8 mouse cellular contexts compared by ENCODE assay signal in the genomic region with DNA sequence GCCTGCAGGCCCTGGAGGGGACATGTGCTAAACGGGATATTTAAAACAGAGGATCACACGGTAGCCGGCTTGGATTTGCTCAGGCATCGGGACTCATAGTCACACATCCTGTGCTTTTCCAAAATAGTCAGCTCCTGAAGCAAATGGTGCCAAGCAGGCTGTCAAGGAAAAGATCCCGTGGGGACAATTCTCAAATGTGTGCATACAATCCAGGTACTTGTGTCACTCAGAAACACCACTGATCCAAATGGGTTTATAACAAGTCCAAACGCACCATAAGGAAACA. TPM values are rescaled to one million over a fixed set of nuclear protein-coding genes. Genes with fewer than 3 reads are reported as not detected.
A peak's percentile ranks its signal among the peaks of the same experiment; 100 is the strongest.
DNase-seq lines count a peak whose midpoint lies in the region; ATAC-seq lines count a peak whose summit lies in the region.

No protein-coding gene starts in this region.

- H3K36me3 ChIP-seq in heart, embryonic 12.5 days, result no peaks in the 10 kb centered on the region
- no peaks in the 10 kb centered on the region for H3K36me3 ChIP-seq in hindbrain, embryonic 11.5 days (ENCODE audit: control insufficient read depth, insufficient read depth, low read length)
- H3K36me3 ChIP-seq in midbrain, embryonic 11.5 days (ENCODE audit: control insufficient read depth, insufficient read depth, low read length), result no peaks in the 10 kb centered on the region

- peak overlapping the region; percentile 93 for H3K9ac ChIP-seq in heart, embryonic 12.5 days
- peak overlapping the region; percentile 99 for H3K9ac ChIP-seq in hindbrain, embryonic 11.5 days (ENCODE audit: low read depth, low read length)
- peak overlapping the region; percentile 99 for H3K9ac ChIP-seq in midbrain, embryonic 11.5 days (ENCODE audit: low read length)

- DNase-seq in heart, adult 8-10 months (ENCODE audit: low spot score), result no peak
- peak; percentile 47 for DNase-seq in MN1 (ENCODE audit: low spot score)
- no peak for DNase-seq in hindbrain, embryonic 11.5 days (ENCODE audit: low spot score)
- no peak for DNase-seq in midbrain, embryonic 11.5 days (ENCODE audit: low spot score, missing footprints)
- no peak for DNase-seq in spleen, postnatal 10 days (ENCODE audit: low spot score in 2 of 2)
- no peak for DNase-seq in kidney, postnatal 10 days
- DNase-seq in ovary, postnatal 14 days (ENCODE audit: low spot score), result no peak

- no peak for ATAC-seq in heart, embryonic 12.5 days (ENCODE audit: insufficient number of reproducible peaks, low FRiP score)
- no peak for ATAC-seq in hindbrain, embryonic 11.5 days (ENCODE audit: low FRiP score)
- no peak for ATAC-seq in midbrain, embryonic 11.5 days (ENCODE audit: low FRiP score)

- peak overlapping the region; percentile 83 for H3K4me2 ChIP-seq in heart, embryonic 12.5 days
- peak overlapping the region; percentile 83 for H3K4me2 ChIP-seq in hindbrain, embryonic 11.5 days (replicated peaks; ENCODE audit: low read depth, low read length)
- H3K4me2 ChIP-seq in midbrain, embryonic 11.5 days, result peak overlapping the region; percentile 95

- H3K4me1 ChIP-seq in heart, embryonic 12.5 days (replicated peaks), result peaks cover 17% of the 10 kb centered on the region
- peaks cover 3% of the 10 kb centered on the region; the same call in 1 of the 2 replicates for H3K4me1 ChIP-seq in hindbrain, embryonic 11.5 days (replicated peaks; ENCODE audit: control insufficient read depth, insufficient read depth, low read length)
- H3K4me1 ChIP-seq in midbrain, embryonic 11.5 days (ENCODE audit: control insufficient read depth, insufficient read depth, low read length), result peaks cover 17% of the 10 kb centered on the region

- peak overlapping the region; percentile 82; the same call in 1 of the 2 replicates for H3K4me3 ChIP-seq in heart, embryonic 12.5 days
- H3K4me3 ChIP-seq in hindbrain, embryonic 11.5 days (ENCODE audit: low read depth, low read length), result peak overlapping the region; percentile 84
- peak overlapping the region; percentile 90 for H3K4me3 ChIP-seq in midbrain, embryonic 11.5 days (ENCODE audit: low read depth, low read length)

- H3K27ac ChIP-seq in heart, embryonic 12.5 days (ENCODE audit: poor library complexity, severe bottlenecking), result 0 out of 2 replicates have a peak overlapping the region, but pooled peaks have one; percentile 71
- peak overlapping the region; percentile 99 for H3K27ac ChIP-seq in hindbrain, embryonic 11.5 days (ENCODE audit: low read depth, low read length)
- peak overlapping the region; percentile 93 for H3K27ac ChIP-seq in midbrain, embryonic 11.5 days (ENCODE audit: low read depth, low read length)

- 63% methylated on average over 6 of the region's 6 CpGs for WGBS in heart, embryonic 12.5 days
- 58% methylated on average over 6 of the region's 6 CpGs for WGBS in hindbrain, embryonic 11.5 days
- WGBS in midbrain, embryonic 11.5 days, result 54% methylated on average over 6 of the region's 6 CpGs

- H3K9me3 ChIP-seq in heart, embryonic 12.5 days (replicated peaks), result peaks cover 5% of the 10 kb centered on the region; the same call in 1 of the 2 replicates
- no peaks in the 10 kb centered on the region for H3K9me3 ChIP-seq in hindbrain, embryonic 11.5 days (ENCODE audit: control insufficient read depth, low read length)
- no peaks in the 10 kb centered on the region for H3K9me3 ChIP-seq in midbrain, embryonic 11.5 days (ENCODE audit: control insufficient read depth, low read length)

- no peaks in the 10 kb centered on the region; the same call in none of the 2 replicates for H3K27me3 ChIP-seq in heart, embryonic 12.5 days (replicated peaks)
- H3K27me3 ChIP-seq in hindbrain, embryonic 11.5 days (ENCODE audit: control insufficient read depth, insufficient read depth, low read length), result no peaks in the 10 kb centered on the region
- no peaks in the 10 kb centered on the region for H3K27me3 ChIP-seq in midbrain, embryonic 11.5 days (ENCODE audit: control insufficient read depth, insufficient read depth, low read length)

RNA-seq across cellular contexts. Expression of gene Mvb12b, which starts 0.3 kb away (rescaled TPM):
- polyA plus RNA-seq in heart, embryonic 12.5 days (2016; fragmentation: Nextera tagmentation; extraction: Ambion mirVana), result 16.1 and 16.6 TPM in 2 replicates
- 10 to 100 TPM; 20.2 to 24.5 (median 21.0) TPM for total RNA-seq in heart, adult 8-10 months (2022)
- 36.8 and 42.4 TPM in 2 replicates for polyA plus RNA-seq in hindbrain, embryonic 11.5 days (2014; fragmentation: Nextera tagmentation; extraction: Ambion mirVana)
- 36.6 and 38.1 TPM in 2 replicates for polyA plus RNA-seq in midbrain, embryonic 11.5 days (2014; fragmentation: Nextera tagmentation; extraction: Ambion mirVana)
